Mouse (Mus musculus) limb, embryonic 14.5 days (tissue): ENCODE data around the gene Gm45799. TPM values are rescaled to one million over a fixed set of nuclear protein-coding genes. Genes with fewer than 3 reads are reported as not detected.

ENCODE experiments used
- ATAC-seq: fragments of 200-750 bp; cut with Nextera tagmentation; 2 replicates; pipeline ENCODE4 v1.8.0; 2017; ENCODE audit warnings: low read depth, moderate number of reproducible peaks, moderate TSS enrichment; ENCODE audit not compliant: low FRiP score
- DNase-seq: peaks from one replicate; pipeline ENCODE4 v3.0.0-alpha.2; 2015; ENCODE audit warnings: low spot score
- H3K27ac ChIP-seq: fragments of 300-500 bp; sonication (generic); replicated peaks from 2 replicates; pipeline ENCODE4 v1.5.1; 2014; ENCODE audit warnings: low read depth, mild to moderate bottlenecking, low read length, moderate library complexity, mixed read lengths
- H3K27me3 ChIP-seq: fragments of 300-500 bp; sonication (generic); 2 replicates; pipeline ENCODE4 v1.6.1; 2014; ENCODE audit warnings: low read length, mixed read lengths; ENCODE audit not compliant: control insufficient read depth, insufficient read depth
- H3K36me3 ChIP-seq: fragments of 300-500 bp; sonication (generic); 2 replicates; pipeline ENCODE4 v1.6.1; 2014; ENCODE audit warnings: mild to moderate bottlenecking, low read length, moderate library complexity, mixed read lengths; ENCODE audit not compliant: control insufficient read depth, insufficient read depth
- H3K4me1 ChIP-seq: fragments of 300-500 bp; sonication (generic); 2 replicates; pipeline ENCODE4 v1.6.1; 2014; ENCODE audit warnings: antibody characterized with exemption, low read length, mixed read lengths; ENCODE audit not compliant: control insufficient read depth, insufficient read depth
- H3K4me2 ChIP-seq: fragments of 300-500 bp; sonication (generic); replicated peaks from 2 replicates; pipeline ENCODE4 v1.6.1; 2014; ENCODE audit warnings: low read depth, mild to moderate bottlenecking, low read length, moderate library complexity; ENCODE audit not compliant: severe bottlenecking
- H3K4me3 ChIP-seq: fragments of 300-500 bp; sonication (generic); replicated peaks from 2 replicates; pipeline ENCODE4 v1.5.1; 2014; ENCODE audit warnings: low read length
- H3K9ac ChIP-seq: fragments of 300-500 bp; sonication (generic); 2 replicates; pipeline ENCODE4 v1.6.1; 2014; ENCODE audit warnings: mild to moderate bottlenecking, low read depth, low read length, moderate library complexity; ENCODE audit not compliant: severe bottlenecking
- H3K9me3 ChIP-seq: fragments of 300-500 bp; sonication (generic); 2 replicates; pipeline ENCODE4 v1.6.1; 2016; ENCODE audit warnings: low read length; ENCODE audit not compliant: control insufficient read depth
- POLR2A ChIP-seq: fragments of 200-500 bp; IDR thresholded peaks from 2 replicates; pipeline ENCODE4 v1.8.0; 2012; ENCODE audit warnings: inconsistent platforms, mild to moderate bottlenecking, moderate library complexity, borderline replicate concordance; ENCODE audit not compliant: insufficient read depth, insufficient read length; ENCODE audit errors: extremely low read depth
- WGBS: fragments of 180-500 bp; shearing (Covaris S2); extraction: QIAGEN DNeasy Blood & Tissue Kit; methylation state at CpG from one replicate; pipeline ENCODE4 v1.1.7; 2014; 5-methylcytosine and 5-hydroxymethylcytosine counted together
- polyA plus RNA-seq, 2 experiments: library from polyadenylated mRNA; depleted of rRNA in 1 of 2; stranded (reverse) in 1 of 2; unstranded in 1 of 2; fragments of >200 nt; fragmentation: Nextera tagmentation in 1 of 2; extraction: Ambion mirVana in 1 of 2; gene quantifications; 2 replicates each; pipeline versions ENCODE4 v1.2.1 to v1.2.3; 2012 to 2014

The Gm45799 gene
- polyA plus RNA-seq, 2 experiments: 40.4 to 186 TPM

- Histone ChIP-seq H3K27me3 (no peaks in the 10 kb centered on the region), H3K27ac (no peak overlapping the region), H3K9ac (no peak overlapping the region), H3K4me1 (no peaks in the 10 kb centered on the region), H3K9me3 (no peaks in the 10 kb centered on the region), H3K36me3 (no peaks in the 10 kb centered on the region), H3K4me3 (no peak overlapping the region), H3K4me2 (no peak overlapping the region)
- 87% methylated on average over 16 of the region's 16 CpGs for WGBS
- TF ChIP-seq POLR2A: no peak
- DNase-seq (no peak), ATAC-seq (no peak)
Measured at GRCm38 (mm10) chr7:105703184-105703583, 62.8 kb downstream of the Gm45799 start.

- no peak overlapping the region for H3K9ac ChIP-seq
- H3K36me3 ChIP-seq: no peaks in the 10 kb centered on the region
- no peak overlapping the region for H3K27ac ChIP-seq
- no peak for ATAC-seq
- H3K4me1 ChIP-seq: no peaks in the 10 kb centered on the region
- WGBS: 83% methylated on average over 4 of the region's 4 CpGs
- no peak overlapping the region for H3K4me3 ChIP-seq
- no peak overlapping the region for H3K4me2 ChIP-seq
- DNase-seq: no peak
- H3K27me3 ChIP-seq: no peaks in the 10 kb centered on the region
- no peaks in the 10 kb centered on the region for H3K9me3 ChIP-seq
- TF ChIP-seq POLR2A: no peak
Measured at GRCm38 (mm10) chr7:105703816-105704215, 63.5 kb downstream of the Gm45799 start.

GRCm38 (mm10) chr7:105708733-105709132 is 68.4 kb downstream of the Gm45799 start:
- WGBS: 96% methylated on average over 5 of the region's 5 CpGs
- no peak for DNase-seq
- Histone ChIP-seq H3K9me3 (no peaks in the 10 kb centered on the region), H3K27me3 (no peaks in the 10 kb centered on the region), H3K4me1 (no peaks in the 10 kb centered on the region), H3K36me3 (no peaks in the 10 kb centered on the region), H3K4me3 (no peak overlapping the region), H3K27ac (no peak overlapping the region), H3K9ac (no peak overlapping the region), H3K4me2 (no peak overlapping the region)
- ATAC-seq: no peak
- TF ChIP-seq POLR2A: no peak

- H3K4me2 ChIP-seq: no peak overlapping the region
- DNase-seq (no peak), ATAC-seq (no peak)
- H3K27me3 ChIP-seq: no peaks in the 10 kb centered on the region
- no peak for TF ChIP-seq POLR2A
- WGBS: 63% methylated on average over 3 of the region's 3 CpGs
- H3K9me3 ChIP-seq: no peaks in the 10 kb centered on the region
- H3K27ac ChIP-seq: no peak overlapping the region
- H3K4me3 ChIP-seq: no peak overlapping the region
- no peaks in the 10 kb centered on the region for H3K4me1 ChIP-seq
- H3K36me3 ChIP-seq: no peaks in the 10 kb centered on the region
- H3K9ac ChIP-seq: no peak overlapping the region
Measured at GRCm38 (mm10) chr7:105715366-105715765, 75.0 kb downstream of the Gm45799 start.

- H3K9me3 ChIP-seq: no peaks in the 10 kb centered on the region
- ATAC-seq (no peak), DNase-seq (no peak)
- no peaks in the 10 kb centered on the region for H3K36me3 ChIP-seq
- no peak overlapping the region for H3K4me3 ChIP-seq
- no peak overlapping the region for H3K27ac ChIP-seq
- no peaks in the 10 kb centered on the region for H3K4me1 ChIP-seq
- no peaks in the 10 kb centered on the region for H3K27me3 ChIP-seq
- TF ChIP-seq POLR2A: no peak
- H3K9ac ChIP-seq: no peak overlapping the region
- 73% methylated on average over 2 of the region's 2 CpGs for WGBS
- H3K4me2 ChIP-seq: no peak overlapping the region
Measured at GRCm38 (mm10) chr7:105721916-105722315, 81.6 kb downstream of the Gm45799 start.
